Mouse (Mus musculus): Measurements from ENCODE around the gene Zfp119b.

- TF ChIP-seq CTCF (IDR thresholded peaks at IDR 0.05; ENCODE audit: low read depth) (no peak), EP300 (IDR thresholded peaks at IDR 0.05; ENCODE audit: low read depth) (no peak)
Measured at GRCm38 (mm10) chr17:55952447-55953027, 3.2 kb upstream of the Zfp119b start, which contains the start of gene Ebi3.
